In the genomic region with DNA sequence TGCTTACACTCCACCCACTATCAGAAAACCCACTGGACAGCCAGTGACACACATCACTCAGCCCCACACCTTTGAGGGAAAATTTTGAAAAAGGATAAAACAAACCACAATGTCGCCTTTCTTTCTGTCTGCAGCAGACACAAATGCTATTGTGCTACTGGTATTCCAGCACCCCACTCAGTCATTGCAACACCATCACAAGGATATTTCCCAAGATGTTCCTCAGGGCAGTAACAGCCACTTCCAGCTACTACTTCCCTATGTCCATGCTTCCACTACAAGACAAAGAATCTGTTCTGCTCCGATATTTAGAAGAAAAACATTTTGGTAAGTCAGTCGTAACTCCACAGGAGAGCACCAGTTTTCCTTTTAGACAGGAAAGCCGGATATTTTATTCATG, we compare ENCODE assay signal across 10 mouse cellular contexts. TPM values are rescaled to one million over a fixed set of nuclear protein-coding genes. Genes with fewer than 3 reads are reported as not detected.
A peak's percentile ranks its signal among the peaks of the same experiment; 100 is the strongest.
DNase-seq lines count a peak whose midpoint lies in the region; ATAC-seq and TF ChIP-seq lines count a peak whose summit lies in the region.
"Had no signal": no experiment of that assay in that cellular context is flagged by ENCODE, and none has a peak within 500 bp of the region (broad histone marks: within the 10 kb centered on the region; RNA-seq: fewer than 3 reads in every experiment).

No protein-coding gene starts in this region.

- no peaks in the 10 kb centered on the region for H3K36me3 ChIP-seq in hindbrain, postnatal 0 days (ENCODE audit: insufficient read depth, low read length)
- H3K36me3 ChIP-seq in hindbrain, embryonic 14.5 days (replicated peaks; ENCODE audit: control insufficient read depth, insufficient read depth): no peaks in the 10 kb centered on the region; the same call in 1 of the 2 replicates
- H3K36me3 ChIP-seq in E14TG2a.4 (ENCODE audit: insufficient read depth, low read length): peaks cover 94% of the 10 kb centered on the region
- H3K36me3 ChIP-seq in liver, embryonic 13.5 days: peaks cover 34% of the 10 kb centered on the region

- no peak for TF ChIP-seq CTCF in hindbrain, postnatal 0 days (IDR thresholded peaks at IDR 0.05; ENCODE audit: low read depth)
- TF ChIP-seq CTCF in E14TG2a.4 (conservative IDR thresholded peaks at IDR 0.05; ENCODE audit: low read length): no peak

- peaks cover 20% of the 10 kb centered on the region; the same call in 1 of the 2 replicates for H3K4me1 ChIP-seq in hindbrain, postnatal 0 days (ENCODE audit: insufficient read depth, low read length)
- peaks cover 39% of the 10 kb centered on the region for H3K4me1 ChIP-seq in hindbrain, embryonic 14.5 days (replicated peaks; ENCODE audit: control insufficient read depth, insufficient read depth, low read length)
- H3K4me1 ChIP-seq in E14TG2a.4 (replicated peaks; ENCODE audit: low read depth, low read length): peaks cover 100% of the 10 kb centered on the region
- H3K4me1 ChIP-seq in liver, embryonic 13.5 days (replicated peaks): peaks cover 100% of the 10 kb centered on the region

- peak overlapping the region; percentile 26; the same call in 1 of the 2 replicates for H3K27ac ChIP-seq in hindbrain, postnatal 0 days
- no peak overlapping the region for H3K27ac ChIP-seq in hindbrain, embryonic 14.5 days
- H3K27ac ChIP-seq in liver, embryonic 13.5 days: peak overlapping the region; percentile 92

- no peak overlapping the region for H3K4me2 ChIP-seq in hindbrain, postnatal 0 days (ENCODE audit: low read depth, low read length)
- no peak overlapping the region for H3K4me2 ChIP-seq in hindbrain, embryonic 14.5 days (replicated peaks)
- H3K4me2 ChIP-seq in liver, embryonic 13.5 days: peak overlapping the region; percentile 64

- WGBS in hindbrain, postnatal 0 days: 63% methylated on average over 4 of the region's 4 CpGs
- WGBS in hindbrain, embryonic 14.5 days: 73% methylated on average over 4 of the region's 4 CpGs
- WGBS in liver, embryonic 13.5 days (ENCODE audit: insufficient replicate concordance): 76% methylated on average over 4 of the region's 4 CpGs

- H3K4me3 ChIP-seq in hindbrain, postnatal 0 days (ENCODE audit: low read length): no peak overlapping the region
- no peak overlapping the region for H3K4me3 ChIP-seq in hindbrain, embryonic 14.5 days (replicated peaks; ENCODE audit: low read length)
- H3K4me3 ChIP-seq in E14TG2a.4 (replicated peaks; ENCODE audit: low read length): 0 out of 2 replicates have a peak overlapping the region, but pooled peaks have one; percentile 27
- no peak overlapping the region for H3K4me3 ChIP-seq in liver, embryonic 13.5 days (replicated peaks)

- no peaks in the 10 kb centered on the region for H3K27me3 ChIP-seq in hindbrain, postnatal 0 days (ENCODE audit: insufficient read depth, low read length)
- no peaks in the 10 kb centered on the region for H3K27me3 ChIP-seq in hindbrain, embryonic 14.5 days (ENCODE audit: control insufficient read depth, insufficient read depth, low read length)
- H3K27me3 ChIP-seq in E14TG2a.4 (ENCODE audit: insufficient read depth, low read length): no peaks in the 10 kb centered on the region
- no peaks in the 10 kb centered on the region for H3K27me3 ChIP-seq in liver, embryonic 13.5 days

- H3K9ac ChIP-seq in hindbrain, postnatal 0 days (replicated peaks; ENCODE audit: low read length): no peak overlapping the region
- no peak overlapping the region for H3K9ac ChIP-seq in hindbrain, embryonic 14.5 days
- peak overlapping the region; percentile 28 for H3K9ac ChIP-seq in liver, embryonic 13.5 days

- ATAC-seq in hindbrain, postnatal 0 days: no peak
- ATAC-seq in hindbrain, embryonic 14.5 days (ENCODE audit: low FRiP score): no peak
- ATAC-seq in liver, embryonic 13.5 days (ENCODE audit: low read depth): no peak

- H3K9me3 ChIP-seq in hindbrain, postnatal 0 days (ENCODE audit: low read length): no peaks in the 10 kb centered on the region
- H3K9me3 ChIP-seq in hindbrain, embryonic 14.5 days (ENCODE audit: control insufficient read depth, low read length): no peaks in the 10 kb centered on the region
- H3K9me3 ChIP-seq in E14TG2a.4 (ENCODE audit: low read length): no peaks in the 10 kb centered on the region
- H3K9me3 ChIP-seq in liver, embryonic 13.5 days (replicated peaks): no peaks in the 10 kb centered on the region

- no peak for DNase-seq in hindbrain, postnatal 0 days (ENCODE audit: low spot score)
- DNase-seq in hindbrain, embryonic 14.5 days (ENCODE audit: low spot score): no peak
- peak; percentile 46 for DNase-seq in 3T3-L1 (ENCODE audit: low read depth, low spot score)
- no peak for DNase-seq in liver, embryonic 13.5 days
- no peak for DNase-seq in right cerebral cortex, adult 18-20 months
- no peak for DNase-seq in urinary bladder, adult 2 months (ENCODE audit: low spot score)
- DNase-seq: adrenal gland, postnatal 25 days; kidney, adult 8-10 months; spleen, adult 18-20 months had no signal

RNA-seq across cellular contexts. Expression of a gene that starts 7.4 kb away (rescaled TPM):
- total RNA-seq in hindbrain, postnatal 0 days (2014; rRNA removed): 81.3 and 85.7 TPM in 2 replicates
- polyA plus RNA-seq in hindbrain, postnatal 0 days (2015; fragmentation: Nextera tagmentation; extraction: Ambion mirVana): 114 and 115 TPM in 2 replicates
- 133 and 147 TPM in 2 replicates for polyA plus RNA-seq in hindbrain, embryonic 14.5 days (2014; fragmentation: Nextera tagmentation; extraction: Ambion mirVana)
- 116 and 131 TPM in 2 replicates for polyA plus RNA-seq in liver, embryonic 13.5 days (2015; fragmentation: Nextera tagmentation; extraction: Ambion mirVana)
- 285 and 345 TPM in 2 replicates for polyA plus RNA-seq in urinary bladder, adult 2 months (2012; rRNA removed)

RNA-seq across cellular contexts. Expression of a gene that starts 26.9 kb away (rescaled TPM):
- total RNA-seq in hindbrain, postnatal 0 days (2014; rRNA removed): 347 and 472 TPM in 2 replicates
- 309 TPM in 2 replicates for polyA plus RNA-seq in hindbrain, postnatal 0 days (2015; fragmentation: Nextera tagmentation; extraction: Ambion mirVana)
- polyA plus RNA-seq in hindbrain, embryonic 14.5 days (2014; fragmentation: Nextera tagmentation; extraction: Ambion mirVana): 291 and 321 TPM in 2 replicates
- polyA plus RNA-seq in liver, embryonic 13.5 days (2015; fragmentation: Nextera tagmentation; extraction: Ambion mirVana): 294 and 308 TPM in 2 replicates
- polyA plus RNA-seq in urinary bladder, adult 2 months (2012; rRNA removed): 368 and 380 TPM in 2 replicates

RNA-seq across cellular contexts. Expression of a gene that starts 27.1 kb away (rescaled TPM):
- 4.1 and 5.8 TPM in 2 replicates for total RNA-seq in hindbrain, postnatal 0 days (2014; rRNA removed)
- polyA plus RNA-seq in hindbrain, postnatal 0 days (2015; fragmentation: Nextera tagmentation; extraction: Ambion mirVana): 12.5 and 15.0 TPM in 2 replicates
- polyA plus RNA-seq in hindbrain, embryonic 14.5 days (2014; fragmentation: Nextera tagmentation; extraction: Ambion mirVana): 8.6 and 10.4 TPM in 2 replicates
- polyA plus RNA-seq in liver, embryonic 13.5 days (2015; fragmentation: Nextera tagmentation; extraction: Ambion mirVana): 27.4 and 29.1 TPM in 2 replicates
- 3.6 and 3.8 TPM in 2 replicates for polyA plus RNA-seq in urinary bladder, adult 2 months (2012; rRNA removed)
